Mouse (Mus musculus) intestine, embryonic 14.5 days (tissue): ENCODE results near the gene Olfr1447. TPM values are rescaled to one million over a fixed set of nuclear protein-coding genes. Genes with fewer than 3 reads are reported as not detected.

Source experiments
- ATAC-seq: fragments of 200-750 bp; cut with Nextera tagmentation; replicated peaks from 2 replicates; pipeline ENCODE4 v1.8.0; 2017; ENCODE audit warnings: low read depth, moderate number of reproducible peaks, moderate TSS enrichment, moderate library complexity; ENCODE audit not compliant: low FRiP score, low TSS enrichment
- DNase-seq: peaks from one replicate; pipeline ENCODE4 v3.0.0-alpha.2; 2018; ENCODE audit warnings: low spot score
- H3K27ac ChIP-seq: fragments of 300-500 bp; sonication (generic); 2 replicates; pipeline ENCODE4 v1.5.1; 2014; ENCODE audit warnings: low read depth, mild to moderate bottlenecking, control low read depth
- H3K27me3 ChIP-seq: fragments of 300-500 bp; sonication (generic); replicated peaks from 2 replicates; pipeline ENCODE4 v1.6.1; 2014; ENCODE audit warnings: low read length, control low read depth; ENCODE audit not compliant: control insufficient read depth, insufficient read depth
- H3K36me3 ChIP-seq: fragments of 300-500 bp; sonication (generic); 2 replicates; pipeline ENCODE4 v1.6.1; 2014; ENCODE audit warnings: low read length, control low read depth; ENCODE audit not compliant: control insufficient read depth, insufficient read depth
- H3K4me1 ChIP-seq: fragments of 300-500 bp; sonication (generic); replicated peaks from 2 replicates; pipeline ENCODE4 v1.6.1; 2014; ENCODE audit warnings: low read length, control low read depth, mixed read lengths; ENCODE audit not compliant: control insufficient read depth, insufficient read depth
- H3K4me2 ChIP-seq: fragments of 300-500 bp; sonication (generic); 2 replicates; pipeline ENCODE4 v1.6.1; 2014; ENCODE audit warnings: low read length
- H3K4me3 ChIP-seq: fragments of 300-500 bp; sonication (generic); 2 replicates; pipeline ENCODE4 v1.5.1; 2014; ENCODE audit warnings: low read depth, low read length, control low read depth, mixed read lengths
- H3K9ac ChIP-seq: fragments of 300-500 bp; sonication (generic); 2 replicates; pipeline ENCODE4 v1.6.1; 2014; ENCODE audit warnings: mild to moderate bottlenecking, low read length
- H3K9me3 ChIP-seq: fragments of 300-500 bp; sonication (generic); 2 replicates; pipeline ENCODE4 v1.6.1; 2016; ENCODE audit warnings: low read length, control low read depth; ENCODE audit not compliant: control insufficient read depth
- WGBS: fragments of 180-500 bp; shearing (Covaris S2); extraction: QIAGEN DNeasy Blood & Tissue Kit; methylation state at CpG from one replicate; pipeline ENCODE4 v1.1.7; 2014; 5-methylcytosine and 5-hydroxymethylcytosine counted together
- polyA plus RNA-seq: library from polyadenylated mRNA; unstranded; fragments of >200 nt; fragmentation: Nextera tagmentation; extraction: Ambion mirVana; gene quantifications from 2 replicates; pipeline ENCODE4 v1.2.1, GENCODE M21; 2014

Gene Olfr1447
- polyA plus RNA-seq, result not detected in 2 replicates

GRCm38 (mm10) chr19:12903643-12904042 is at the start of gene Olfr1447:
TSS of gene Olfr1447 (minus strand) at chr19:12903743.
- H3K36me3 ChIP-seq, result no peaks in the 10 kb centered on the region

GRCm38 (mm10) chr19:12949958-12950357 is 46.4 kb upstream of the Olfr1447 start, which contains the start of gene Olfr1450:
TSS of gene Olfr1450 (plus strand) at chr19:12950258.
- Histone ChIP-seq H3K4me3 (no peak within 1 kb of the TSS), H3K4me1 (no peaks in the 10 kb centered on the region), H3K36me3 (no peaks in the 10 kb centered on the region), H3K4me2 (no peak within 1 kb of the TSS), H3K27ac (no peak within 1 kb of the TSS), H3K9me3 (no peaks in the 10 kb centered on the region), H3K9ac (no peak within 1 kb of the TSS), H3K27me3 (no peaks in the 10 kb centered on the region)
- ATAC-seq (no peak), DNase-seq (no peak)
- WGBS, result 87% methylated on average over 1 of the region's 1 CpGs

More at GRCm38 (mm10) chr19:12903643-12904042, at the start of gene Olfr1447:
- Histone ChIP-seq H3K27ac (no peak within 1 kb of the TSS), H3K9me3 (no peaks in the 10 kb centered on the region), H3K27me3 (no peaks in the 10 kb centered on the region), H3K9ac (no peak within 1 kb of the TSS), H3K4me1 (no peaks in the 10 kb centered on the region), H3K4me3 (no peak within 1 kb of the TSS), H3K4me2 (no peak within 1 kb of the TSS)
- WGBS, result 97% methylated on average over 1 of the region's 1 CpGs
- ATAC-seq (no peak), DNase-seq (no peak)

- Histone ChIP-seq H3K27ac (no peak within 1 kb of the TSS), H3K4me3 (no peak within 1 kb of the TSS), H3K9ac (no peak within 1 kb of the TSS), H3K4me1 (no peaks in the 10 kb centered on the region), H3K27me3 (no peaks in the 10 kb centered on the region), H3K36me3 (no peaks in the 10 kb centered on the region), H3K9me3 (no peaks in the 10 kb centered on the region), H3K4me2 (no peak within 1 kb of the TSS)
- ATAC-seq (no peak), DNase-seq (no peak)
These were observed 27.0 kb upstream of the Olfr1447 start, which contains the start of gene Olfr1449 for GRCm38 (mm10) chr19:12930540-12930939. TSS of gene Olfr1449 (plus strand) at chr19:12930840.

GRCm38 (mm10) chr19:12924319-12924718 is 20.8 kb upstream of the Olfr1447 start, which contains the start of gene Olfr1448:
TSS of gene Olfr1448 (minus strand) at chr19:12924419.
- no peak within 1 kb of the TSS for H3K4me2 ChIP-seq
- no peak within 1 kb of the TSS for H3K9ac ChIP-seq
- WGBS, result 78% methylated on average over 1 of the region's 1 CpGs
- no peaks in the 10 kb centered on the region for H3K4me1 ChIP-seq
- no peak for ATAC-seq
- H3K9me3 ChIP-seq, result no peaks in the 10 kb centered on the region
- no peak for DNase-seq
- no peaks in the 10 kb centered on the region for H3K27me3 ChIP-seq
- H3K4me3 ChIP-seq, result no peak within 1 kb of the TSS
- H3K36me3 ChIP-seq, result no peaks in the 10 kb centered on the region
- no peak within 1 kb of the TSS for H3K27ac ChIP-seq

- no peaks in the 10 kb centered on the region for H3K9me3 ChIP-seq
- H3K9ac ChIP-seq, result no peak within 1 kb of the TSS
- no peak within 1 kb of the TSS for H3K4me3 ChIP-seq
- H3K36me3 ChIP-seq, result no peaks in the 10 kb centered on the region
- ATAC-seq (no peak), DNase-seq (no peak)
- no peak within 1 kb of the TSS for H3K4me2 ChIP-seq
- H3K27me3 ChIP-seq, result no peaks in the 10 kb centered on the region
- WGBS, result 91% methylated on average over 1 of the region's 1 CpGs
- no peaks in the 10 kb centered on the region for H3K4me1 ChIP-seq
- H3K27ac ChIP-seq, result no peak within 1 kb of the TSS
These were observed 10.1 kb downstream of the Olfr1447 start, which contains the start of gene Olfr1446 for GRCm38 (mm10) chr19:12893424-12893823. TSS of gene Olfr1446 (minus strand) at chr19:12893524.

- 89% methylated on average over 2 of the region's 2 CpGs for WGBS
- ATAC-seq (no peak), DNase-seq (no peak)
- H3K27me3 ChIP-seq, result no peaks in the 10 kb centered on the region
- no peak within 1 kb of the TSS for H3K27ac ChIP-seq
- no peak within 1 kb of the TSS for H3K9ac ChIP-seq
- H3K9me3 ChIP-seq, result no peaks in the 10 kb centered on the region
- H3K4me1 ChIP-seq, result no peaks in the 10 kb centered on the region
- no peaks in the 10 kb centered on the region for H3K36me3 ChIP-seq
- H3K4me2 ChIP-seq, result no peak within 1 kb of the TSS
- H3K4me3 ChIP-seq, result no peak within 1 kb of the TSS
These were observed 20.0 kb downstream of the Olfr1447 start, which contains the start of gene Olfr1445 for GRCm38 (mm10) chr19:12883555-12883954. TSS of gene Olfr1445 (plus strand) at chr19:12883855.

- Histone ChIP-seq H3K27ac (no peak within 1 kb of the TSS), H3K36me3 (no peaks in the 10 kb centered on the region), H3K9ac (no peak within 1 kb of the TSS), H3K4me3 (no peak within 1 kb of the TSS), H3K4me2 (no peak within 1 kb of the TSS), H3K27me3 (no peaks in the 10 kb centered on the region), H3K4me1 (no peaks in the 10 kb centered on the region), H3K9me3 (no peaks in the 10 kb centered on the region)
- ATAC-seq (no peak), DNase-seq (no peak)
- 56% methylated on average over 1 of the region's 1 CpGs for WGBS
These were observed 46.6 kb downstream of the Olfr1447 start, which contains the start of gene Olfr1444 for GRCm38 (mm10) chr19:12856983-12857382. TSS of gene Olfr1444 (plus strand) at chr19:12857283.

Other genes starting within 250 kb of the Olfr1447 start
- gene Olfr1442, start 233.3 kb downstream of the Olfr1447 start, polyA plus RNA-seq, result not detected in 2 replicates
- not detected in 2 replicates for gene Olfr1443, start 225.6 kb downstream of the Olfr1447 start, polyA plus RNA-seq
- 0.32 and 0.43 TPM in 2 replicates for gene Keg1, start 208.0 kb downstream of the Olfr1447 start, polyA plus RNA-seq
- 0.77 TPM in 1 of 2 replicates, not detected in the other for gene Cntf, start 138.1 kb downstream of the Olfr1447 start, polyA plus RNA-seq
- gene Zfp91, start 107.6 kb downstream of the Olfr1447 start, polyA plus RNA-seq, result 9.1 and 10.4 TPM in 2 replicates
- gene Lpxn, start 107.5 kb downstream of the Olfr1447 start, polyA plus RNA-seq, result 2.3 TPM in 2 replicates
- gene Gm5244, start 57.1 kb downstream of the Olfr1447 start, polyA plus RNA-seq, result not detected in 2 replicates
- not detected in 2 replicates for gene Olfr1444, start 46.5 kb downstream of the Olfr1447 start, polyA plus RNA-seq
- gene Olfr1445, start 19.9 kb downstream of the Olfr1447 start, polyA plus RNA-seq, result not detected in 2 replicates
- gene Olfr1446, start 10.2 kb downstream of the Olfr1447 start, polyA plus RNA-seq, result not detected in 2 replicates
- gene Olfr1448, start 20.7 kb upstream of the Olfr1447 start, polyA plus RNA-seq, result not detected in 2 replicates
- gene Olfr1449, start 27.1 kb upstream of the Olfr1447 start, polyA plus RNA-seq, result not detected in 2 replicates
- gene Olfr1450, start 46.5 kb upstream of the Olfr1447 start, polyA plus RNA-seq, result not detected in 2 replicates
- gene Olfr1451, start 91.3 kb upstream of the Olfr1447 start, polyA plus RNA-seq, result not detected in 2 replicates
- not detected in 2 replicates for gene Olfr1453, start 124.6 kb upstream of the Olfr1447 start, polyA plus RNA-seq
- not detected in 2 replicates for gene Olfr1454, start 156.9 kb upstream of the Olfr1447 start, polyA plus RNA-seq
- gene Olfr1457, start 194.1 kb upstream of the Olfr1447 start, polyA plus RNA-seq, result not detected in 2 replicates
- gene Olfr1458, start 203.0 kb upstream of the Olfr1447 start, polyA plus RNA-seq, result not detected in 2 replicates
- gene Olfr1459, start 245.8 kb upstream of the Olfr1447 start, polyA plus RNA-seq, result 0.03 TPM in 1 of 2 replicates, not detected in the other